Mouse (Mus musculus): ENCODE measurements around the gene Riox1.
A peak's percentile ranks its signal among the peaks of the same experiment; 100 is the strongest.
"Not testable (repeated sequence)": the region's sequence is repeated elsewhere in the genome, so short reads cannot be mapped to it uniquely, and the experiment has no call there.

The Riox1 gene

GRCm38 (mm10) chr12:83949776-83950492, 474 bp upstream of the Riox1 start:
- no peak for DNase-seq

GRCm38 (mm10) chr12:83950840-83951701, 663 bp downstream of the Riox1 start:
- peak; percentile 34 to 37 for DNase-seq

GRCm38 (mm10) chr12:83951711-83952575, 1.5 kb downstream of the Riox1 start:
- DNase-seq = no peak

GRCm38 (mm10) chr12:83958278-83958677, 7.9 kb downstream of the Riox1 start:
- no peak for DNase-seq

- no peak for DNase-seq
These were observed 14.8 kb downstream of the Riox1 start for GRCm38 (mm10) chr12:83965235-83965634.

- DNase-seq = peak; percentile 49 to 52
These were observed 21.7 kb downstream of the Riox1 start for GRCm38 (mm10) chr12:83972117-83972516.

- DNase-seq = no peak
These were observed 28.5 kb downstream of the Riox1 start for GRCm38 (mm10) chr12:83978862-83979261.

- DNase-seq = no peak
These were observed 31.2 kb downstream of the Riox1 start for GRCm38 (mm10) chr12:83981615-83982014.

GRCm38 (mm10) chr12:83984752-83985151, 34.3 kb downstream of the Riox1 start, which contains the start of gene Heatr4:
Gene Heatr4 (minus strand): TSS chr12:83984852.
- no peak for DNase-seq

- DNase-seq = no peak
These were observed 36.8 kb downstream of the Riox1 start for GRCm38 (mm10) chr12:83987242-83987582.

GRCm38 (mm10) chr12:83987583-83988441, 37.4 kb downstream of the Riox1 start, which contains the start of gene Acot2:
Gene Acot2 (plus strand): TSS chr12:83987861.
- peak; percentile 84 to 86 for DNase-seq

GRCm38 (mm10) chr12:83988483-83988882, 38.1 kb downstream of the Riox1 start:
- DNase-seq = no peak

GRCm38 (mm10) chr12:83989378-83989777, 39.0 kb downstream of the Riox1 start:
- no peak for DNase-seq

- no peak for DNase-seq
These were observed 46.8 kb downstream of the Riox1 start for GRCm38 (mm10) chr12:83997221-83997620.

- no peak for DNase-seq
These were observed 48.1 kb downstream of the Riox1 start for GRCm38 (mm10) chr12:83998341-83999107.

- DNase-seq = not testable (repeated sequence)
These were observed 48.8 kb downstream of the Riox1 start for GRCm38 (mm10) chr12:83999237-83999636.

- no peak for DNase-seq
These were observed 50.0 kb downstream of the Riox1 start for GRCm38 (mm10) chr12:84000418-84000817.
